Mouse (Mus musculus): ENCODE data around the gene Col6a3.

Col6a3 gene

DNA sequence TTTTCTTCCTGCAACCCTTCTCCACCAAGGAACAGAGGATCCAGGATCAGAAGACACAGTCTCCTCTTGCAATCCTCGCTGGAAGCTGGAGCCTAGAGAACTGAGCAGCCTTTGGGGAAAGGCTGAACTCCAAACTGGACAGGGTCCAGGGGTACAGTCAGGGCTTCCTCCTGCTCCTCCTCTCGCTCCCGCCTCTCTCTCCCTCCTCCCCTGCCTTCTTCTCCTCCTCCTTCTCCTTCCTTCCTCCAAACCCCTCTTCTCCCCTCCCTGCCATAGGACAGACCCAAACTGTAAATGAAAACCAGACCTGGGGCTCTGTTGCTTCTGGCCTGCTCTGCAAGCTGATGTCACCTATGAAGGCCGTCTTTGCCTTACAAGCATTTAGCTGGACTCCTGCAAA lies at the start of gene Col6a3:
TSS of gene Col6a3 (minus strand) at position 136 of the 400 bp plus-strand sequence.
- no peak for DNase-seq

DNA sequence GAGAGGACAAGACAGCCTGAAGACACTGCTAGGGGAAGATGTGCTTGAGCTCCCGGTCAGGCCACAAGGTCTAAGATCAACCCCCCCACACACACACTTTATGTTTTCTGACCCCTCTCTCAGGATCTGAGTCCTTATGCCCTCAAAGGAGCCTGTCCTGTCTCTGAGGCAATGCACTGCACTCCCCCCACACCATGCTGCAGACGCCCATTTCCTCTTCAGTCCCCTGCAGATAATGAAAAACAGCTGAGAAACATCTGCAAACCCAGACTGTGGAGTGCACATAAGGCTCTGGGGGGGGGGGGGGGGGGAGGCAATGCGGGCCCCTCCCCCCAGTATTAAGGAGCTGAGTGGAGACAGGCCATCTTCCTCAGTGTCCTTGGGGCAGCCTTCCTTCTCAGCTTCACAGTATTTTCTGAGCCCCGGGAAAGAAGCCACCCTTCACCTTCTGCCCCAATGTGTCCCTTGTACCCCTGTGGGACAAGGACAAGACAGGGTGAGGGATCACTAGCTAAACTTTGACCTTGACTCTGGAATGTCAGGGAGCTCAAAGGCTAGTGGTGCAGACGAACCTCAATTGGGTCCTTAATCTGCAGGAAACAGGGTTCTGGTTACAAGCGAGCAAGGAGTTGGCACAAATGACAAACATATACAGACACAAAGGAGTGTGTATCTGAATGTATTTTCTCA lies 42.1 kb upstream of the Col6a3 start:
- DNase-seq, result no peak

DNA sequence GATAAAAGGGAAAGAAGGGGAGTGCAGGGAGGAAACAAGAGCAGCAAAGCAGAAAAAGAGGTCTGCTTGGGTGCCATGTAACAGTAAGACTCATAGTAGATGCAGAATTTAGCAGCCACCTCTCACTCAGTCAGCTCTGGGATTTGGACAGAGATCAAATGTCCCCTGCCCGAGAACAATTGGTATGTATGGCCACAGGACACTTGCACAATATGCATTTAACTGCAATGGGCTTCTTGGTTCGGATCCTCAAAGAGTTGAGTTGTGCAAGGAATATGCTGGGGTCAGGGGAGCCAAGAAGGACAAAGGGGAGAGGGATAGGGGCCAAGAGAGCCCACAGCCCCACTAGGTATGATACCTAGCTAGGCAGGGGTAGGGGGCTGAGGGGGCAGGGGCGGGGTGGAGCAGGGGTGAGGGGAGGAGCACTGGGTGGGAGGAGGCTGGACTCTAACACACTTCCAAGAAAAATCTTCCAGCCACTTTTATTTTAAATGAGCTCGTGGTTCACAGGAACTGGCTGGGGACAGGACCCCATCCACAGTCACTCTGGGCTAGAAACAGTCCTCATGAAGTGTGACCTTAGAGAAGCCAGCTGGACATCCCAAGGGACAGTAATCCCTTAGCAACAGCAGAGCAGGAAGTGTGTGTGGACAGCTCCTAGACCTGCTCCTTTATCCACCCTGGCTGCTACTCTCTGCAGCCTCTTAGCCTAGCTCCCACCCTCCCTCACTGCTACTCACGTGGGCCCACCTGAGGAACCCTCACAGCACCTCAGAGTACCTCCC lies 32.9 kb upstream of the Col6a3 start:
- no peak for DNase-seq

DNA sequence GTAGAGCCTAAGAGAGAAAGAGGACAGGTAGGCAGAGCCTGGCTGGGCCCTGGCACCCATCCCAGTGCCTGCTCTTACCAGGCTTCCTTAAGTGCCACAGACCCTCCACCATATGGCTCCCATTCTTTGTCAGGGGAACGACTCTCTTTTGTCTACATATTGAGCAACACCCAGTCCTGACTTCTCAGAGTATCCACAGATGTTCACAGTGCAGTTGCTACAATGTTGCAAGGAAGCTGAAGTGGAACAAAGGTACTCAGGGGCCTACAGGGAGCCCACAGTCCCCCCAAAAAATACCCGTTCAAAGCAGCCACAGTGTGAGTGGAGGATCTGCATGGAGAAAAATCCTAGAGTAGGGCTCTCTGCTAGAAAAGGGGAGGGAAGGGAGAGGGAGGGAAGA lies 32.2 kb upstream of the Col6a3 start:
- DNase-seq, result no peak

DNA sequence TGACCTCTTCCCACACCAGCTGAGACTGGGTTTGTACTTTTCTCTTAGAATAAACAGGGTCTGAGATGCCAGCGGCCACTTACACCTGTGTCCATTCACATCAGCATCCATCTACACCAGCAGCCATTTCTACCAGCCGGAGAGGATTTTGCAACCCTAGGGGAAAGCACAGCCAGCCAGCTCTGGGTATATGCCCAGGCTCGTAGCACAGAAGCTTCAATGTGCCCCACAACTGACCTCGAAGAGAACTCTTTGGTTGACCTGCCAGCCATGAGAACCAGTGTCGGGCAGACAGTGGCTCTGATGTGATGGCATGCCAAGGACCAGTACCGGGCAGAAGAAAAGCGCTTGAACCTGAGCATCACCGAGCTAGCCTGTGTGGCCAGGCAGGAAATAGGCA lies 31.6 kb upstream of the Col6a3 start:
- DNase-seq, result no peak

DNA sequence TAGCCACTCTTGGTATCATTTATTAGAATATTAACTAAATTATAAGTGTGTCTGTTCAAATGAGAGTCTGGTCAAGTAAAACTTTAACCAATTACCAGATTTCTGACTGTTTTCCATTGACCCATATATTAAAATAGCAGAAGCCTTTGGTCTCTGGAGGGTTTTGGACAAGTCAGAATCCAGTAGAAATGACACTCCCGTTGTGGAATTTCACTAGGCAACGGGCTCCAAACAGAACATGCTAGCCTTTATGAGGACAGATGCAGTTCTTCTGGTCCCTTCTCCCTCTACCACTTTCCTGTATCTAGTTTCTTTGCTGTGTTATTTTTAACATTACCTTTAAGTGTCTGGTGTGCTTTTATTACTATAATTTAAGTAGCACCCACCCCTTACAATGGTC lies 26.8 kb upstream of the Col6a3 start:
- no peak for DNase-seq

DNA sequence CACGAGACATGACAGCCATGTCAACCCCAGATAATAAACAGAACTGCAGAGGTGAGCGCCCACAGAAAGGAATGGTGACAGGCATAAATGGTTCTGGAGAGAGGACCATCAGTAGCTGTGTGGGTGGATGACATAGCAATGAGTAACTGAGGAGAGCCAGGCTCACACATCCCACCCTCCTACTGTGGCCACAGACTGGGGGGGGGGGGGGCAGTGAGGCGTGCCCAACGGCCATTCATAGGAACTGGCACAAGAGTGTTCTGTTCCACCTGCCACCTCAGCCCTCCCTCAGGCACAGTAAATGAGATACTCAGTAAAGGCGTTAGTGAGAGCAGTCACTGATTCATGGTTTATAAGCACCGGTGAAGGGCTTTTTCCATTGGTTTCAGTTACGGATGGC lies 23.0 kb upstream of the Col6a3 start:
- no peak for DNase-seq

DNA sequence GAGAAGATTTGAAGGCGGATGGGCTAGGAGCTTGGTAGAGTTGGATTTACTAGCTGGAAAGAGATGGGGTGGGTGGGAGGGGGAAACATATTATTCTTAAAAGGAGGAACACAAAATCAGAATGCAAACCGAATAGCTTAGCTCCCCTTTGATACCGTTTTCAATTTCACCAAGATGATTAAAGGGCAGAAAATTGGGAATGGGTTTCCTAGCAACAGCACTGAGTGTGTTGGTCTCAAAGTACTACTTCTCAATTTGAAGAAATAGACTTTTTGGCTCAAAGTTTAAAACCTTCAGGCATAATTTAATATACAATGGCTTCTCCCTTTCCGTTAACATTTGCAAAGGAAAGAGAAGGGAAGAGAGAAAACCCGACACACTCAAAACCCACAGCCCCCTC lies 12.1 kb upstream of the Col6a3 start:
- no peak for DNase-seq

DNA sequence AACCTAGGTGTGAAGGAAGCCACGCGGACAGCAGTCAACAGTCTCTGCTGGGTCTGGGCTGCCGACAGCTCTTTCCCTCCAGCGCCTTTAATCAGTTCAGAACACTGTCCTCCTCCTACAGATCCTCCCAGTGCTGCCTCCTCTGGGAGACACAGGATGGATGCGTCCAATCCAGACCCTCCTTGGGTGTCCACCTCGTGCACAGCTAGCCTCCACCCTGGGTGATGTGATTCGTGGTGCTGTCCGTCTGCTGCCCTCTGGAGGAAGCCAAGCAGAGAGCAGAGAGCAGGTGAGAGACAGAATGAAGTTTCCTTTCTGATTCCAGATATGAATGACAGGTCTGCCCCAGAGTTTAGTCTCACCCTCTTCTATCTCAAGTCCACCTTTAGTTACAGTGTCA lies 6.1 kb upstream of the Col6a3 start:
- no peak for DNase-seq

DNA sequence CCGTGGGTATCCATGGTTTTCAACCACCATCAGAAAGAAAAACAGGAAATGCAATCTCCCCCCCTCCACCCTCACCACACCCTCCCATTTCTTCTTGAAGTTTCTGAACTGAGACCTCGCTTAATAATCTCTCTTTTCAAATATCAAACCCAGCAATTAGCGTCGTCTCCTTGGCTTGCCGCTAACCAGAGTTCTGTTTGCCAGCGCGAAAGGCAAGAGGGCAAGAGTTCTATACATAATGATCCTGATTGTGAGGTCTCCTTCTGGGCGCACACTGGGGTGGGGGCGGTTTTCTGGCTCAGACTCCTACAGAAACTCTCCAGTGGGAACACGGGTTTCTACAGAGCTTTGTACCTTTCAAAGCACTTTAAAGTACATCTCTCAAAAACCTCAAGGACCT lies 1.4 kb upstream of the Col6a3 start:
- DNase-seq, result no peak

DNA sequence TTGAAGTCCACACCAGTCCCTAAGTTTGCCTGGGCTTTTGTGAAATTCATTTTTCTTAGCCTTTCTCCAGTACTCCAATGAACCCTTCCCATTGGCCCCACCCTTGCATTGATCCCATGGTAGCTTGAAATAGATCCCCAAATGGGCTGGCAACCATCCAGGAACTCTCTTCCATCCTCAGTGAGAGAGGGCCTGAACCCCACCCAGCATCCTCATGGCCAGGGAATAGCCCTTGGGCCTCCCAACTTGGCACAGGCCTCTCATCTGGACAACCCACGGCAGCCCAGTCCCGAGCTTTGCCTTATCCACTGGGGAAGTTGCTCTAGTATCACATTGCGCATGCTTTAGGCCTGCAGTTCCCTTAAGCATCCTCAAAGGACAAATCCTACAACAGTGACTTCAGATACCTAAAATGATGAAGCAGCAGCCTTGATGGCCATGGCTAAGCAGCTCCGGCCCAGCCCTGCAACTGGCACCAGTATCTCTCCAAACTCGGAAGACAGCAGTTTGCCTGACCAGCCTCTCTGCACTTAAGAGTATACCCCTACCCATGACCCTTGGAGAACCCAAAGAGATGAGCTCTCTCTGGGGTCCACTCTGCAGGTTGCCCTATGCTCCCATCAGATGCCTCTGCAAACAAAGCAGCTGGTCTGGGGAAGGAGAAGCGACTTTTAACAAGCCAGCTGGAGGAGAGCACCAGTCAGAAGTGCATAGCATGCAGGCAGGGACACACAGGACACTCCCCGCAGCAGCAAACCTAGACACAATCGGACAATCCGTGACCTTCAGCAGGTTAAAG lies 783 bp downstream of the Col6a3 start:
- DNase-seq, result no peak

DNA sequence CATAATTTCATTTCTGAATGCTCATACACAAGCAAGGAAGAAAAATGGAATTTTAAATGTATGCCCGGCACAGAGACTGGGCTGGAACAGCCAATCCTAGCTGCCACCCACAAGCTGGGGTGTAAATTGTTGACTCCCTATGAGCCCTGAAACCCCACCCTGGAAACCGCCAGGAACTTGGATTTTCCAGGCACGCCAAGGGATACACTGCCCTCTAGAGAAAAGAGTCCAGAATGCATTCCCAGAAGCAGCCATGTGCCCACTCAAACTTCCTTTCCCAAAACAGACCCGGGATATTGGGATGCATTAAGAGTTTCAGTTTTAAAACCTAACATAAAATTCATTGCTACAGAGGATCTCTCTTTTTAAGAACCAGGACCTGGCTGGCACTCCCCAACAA lies 3.5 kb downstream of the Col6a3 start:
- no peak for DNase-seq

DNA sequence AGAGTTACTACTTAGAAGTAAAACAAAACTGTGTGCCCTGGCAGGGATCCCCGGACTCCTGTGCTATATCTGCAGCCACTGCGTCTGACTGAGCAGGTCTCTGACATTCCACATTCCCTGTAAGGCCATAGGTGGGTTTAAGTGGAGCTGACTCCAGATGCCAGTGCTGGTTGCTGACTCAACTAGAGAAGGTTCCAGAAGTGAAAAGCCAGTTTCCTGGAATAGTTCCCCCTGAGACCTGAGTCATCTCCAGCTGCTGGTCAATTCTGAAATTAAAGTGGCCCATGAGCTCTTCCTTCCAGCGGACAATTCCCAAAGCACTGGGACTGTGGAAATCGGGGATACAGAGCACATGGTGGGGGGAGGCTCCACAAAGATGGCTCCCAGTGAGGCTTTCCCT lies 5.1 kb downstream of the Col6a3 start:
- DNase-seq, result no peak

DNA sequence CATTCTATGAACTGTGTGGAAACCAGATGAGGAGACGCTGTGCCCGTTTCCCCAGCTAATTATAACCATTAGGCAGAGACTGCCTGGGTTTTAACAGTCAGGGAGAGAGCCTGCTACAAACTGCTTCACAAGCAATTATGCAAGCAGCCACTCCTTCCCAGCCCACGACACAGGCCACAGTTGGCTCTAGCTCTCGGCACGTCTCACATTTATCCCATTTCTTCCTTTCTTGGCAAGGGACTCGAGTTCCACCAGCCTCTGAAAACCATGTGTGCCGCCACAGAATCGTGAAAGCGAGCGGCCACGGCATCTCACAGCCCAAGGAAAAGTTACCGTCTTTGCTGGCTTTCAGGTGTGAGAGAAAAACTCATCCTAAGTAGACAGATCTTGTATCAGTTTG lies 5.5 kb downstream of the Col6a3 start:
- no peak for DNase-seq

DNA sequence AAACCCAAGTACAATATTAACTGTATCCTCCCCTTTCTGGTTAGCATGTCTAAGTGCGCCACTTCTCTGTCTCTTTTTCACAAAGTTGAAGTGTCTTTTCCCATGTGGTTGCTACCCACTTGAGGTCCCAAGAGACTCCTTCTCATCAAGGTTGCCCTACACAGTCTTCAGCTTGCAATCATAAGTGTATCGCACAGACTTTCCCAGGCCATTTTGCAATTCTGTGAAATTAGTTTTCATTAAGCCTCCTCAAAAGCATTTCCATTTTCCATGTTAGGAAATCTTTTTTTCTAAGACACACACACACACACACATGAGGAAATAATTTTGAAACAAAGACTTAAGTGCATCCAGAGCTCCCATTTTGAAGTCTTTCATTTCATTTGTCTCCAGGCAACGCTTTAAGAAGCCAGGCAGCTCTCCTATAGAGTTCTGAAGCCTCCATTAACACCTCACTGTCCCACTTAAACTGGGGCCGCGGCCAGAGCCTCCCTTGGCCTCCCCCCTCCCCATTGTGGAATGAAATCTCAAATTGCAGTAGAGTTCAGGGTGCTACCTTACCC lies 7.5 kb downstream of the Col6a3 start:
- DNase-seq, result no peak

DNA sequence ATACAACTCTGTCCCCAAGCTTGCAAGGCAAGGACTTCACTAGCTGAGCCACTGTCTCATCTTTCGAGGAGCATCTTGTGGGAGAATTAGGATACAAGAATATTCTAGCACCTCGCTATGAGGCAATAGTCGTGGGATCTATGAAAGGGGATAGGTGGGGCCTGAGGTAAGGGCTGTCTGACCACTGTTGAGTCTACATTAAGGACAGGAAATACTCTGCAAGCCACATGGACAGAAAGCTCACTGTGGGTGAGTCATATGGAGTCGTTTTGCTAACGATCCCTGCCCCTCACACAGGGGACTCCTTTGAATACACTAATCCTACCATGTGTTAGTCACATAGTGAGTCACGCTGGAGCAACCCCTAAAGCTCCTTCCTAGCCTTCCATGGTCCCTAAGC lies 9.1 kb downstream of the Col6a3 start:
- no peak for DNase-seq

DNA sequence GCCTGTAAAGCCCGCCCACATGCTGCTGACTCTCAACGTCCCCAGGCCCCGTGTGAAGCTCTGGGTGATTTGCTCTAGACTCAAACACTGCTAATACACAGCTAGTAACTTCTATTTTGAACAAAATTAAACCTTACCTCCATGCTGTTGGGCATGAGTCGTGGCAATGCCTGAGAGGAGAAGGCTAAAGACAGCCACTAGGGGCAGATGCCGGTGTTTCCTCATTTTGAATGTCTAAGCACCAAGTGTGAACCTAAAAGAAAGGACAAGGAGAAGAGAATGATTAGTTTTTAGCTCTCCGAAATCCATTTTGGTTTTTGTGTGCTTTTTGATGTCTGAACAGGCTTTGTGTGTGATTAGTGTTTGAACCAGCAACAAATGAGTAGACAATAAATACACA lies 13.8 kb downstream of the Col6a3 start:
- no peak for DNase-seq

DNA sequence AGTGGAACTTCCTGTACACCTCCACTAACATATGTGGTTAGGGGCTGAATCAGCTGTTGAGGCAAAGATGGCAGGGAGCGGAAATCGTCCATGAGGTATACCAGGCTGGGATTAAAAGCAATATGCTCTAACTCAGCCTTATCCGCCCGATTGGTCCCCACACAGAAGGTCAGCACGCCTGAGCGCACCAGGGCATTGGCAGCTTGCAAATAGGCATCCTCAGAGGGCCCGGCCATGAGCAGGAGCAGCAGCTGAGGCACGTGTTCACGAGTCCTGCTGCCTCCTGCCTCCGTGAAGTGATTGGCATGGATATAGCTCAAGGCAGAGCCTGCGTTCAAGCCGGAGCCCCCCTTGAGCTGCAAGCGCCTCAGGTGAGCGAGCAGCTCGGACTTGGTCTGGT lies 30.5 kb downstream of the Col6a3 start:
- no peak for DNase-seq

DNA sequence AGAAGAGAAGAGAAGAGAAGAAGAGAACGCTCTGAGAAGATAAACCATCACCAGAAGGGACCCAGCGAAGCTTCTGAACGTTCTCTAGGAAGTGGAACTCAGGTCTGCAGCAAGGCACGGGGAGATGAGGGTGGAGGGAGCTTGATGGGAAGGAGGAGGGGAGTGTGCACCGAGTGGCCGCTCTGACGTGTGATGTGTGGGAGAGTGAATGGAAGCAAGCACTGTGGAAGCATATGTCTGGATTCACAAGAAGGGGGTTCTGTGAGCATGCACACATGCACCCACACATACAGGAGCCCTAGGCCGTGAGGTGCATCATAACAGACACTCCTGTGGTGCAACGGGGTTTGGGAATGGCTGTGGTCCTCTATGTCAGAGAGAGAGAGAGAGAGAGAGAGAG lies 34.8 kb downstream of the Col6a3 start:
- no peak for DNase-seq

DNA sequence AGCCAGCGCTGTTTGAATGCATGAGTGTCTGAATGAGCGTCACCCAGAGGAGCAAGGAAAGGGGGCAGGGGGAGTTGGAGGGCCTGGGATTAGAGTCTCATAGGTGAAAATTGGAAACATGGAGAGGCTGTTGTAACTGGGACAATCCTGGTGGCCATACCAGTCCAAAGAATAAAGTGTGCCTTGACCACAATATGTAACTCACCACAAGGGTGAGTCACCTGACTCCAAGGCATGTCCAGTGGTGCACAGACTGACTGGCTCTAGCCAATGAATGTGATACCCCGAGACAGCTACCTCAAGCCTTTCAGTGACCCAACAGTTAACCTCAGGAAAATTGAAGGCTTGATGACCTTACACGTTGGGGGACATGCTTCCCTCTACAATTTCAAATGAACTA lies 40.7 kb downstream of the Col6a3 start:
- no peak for DNase-seq

DNA sequence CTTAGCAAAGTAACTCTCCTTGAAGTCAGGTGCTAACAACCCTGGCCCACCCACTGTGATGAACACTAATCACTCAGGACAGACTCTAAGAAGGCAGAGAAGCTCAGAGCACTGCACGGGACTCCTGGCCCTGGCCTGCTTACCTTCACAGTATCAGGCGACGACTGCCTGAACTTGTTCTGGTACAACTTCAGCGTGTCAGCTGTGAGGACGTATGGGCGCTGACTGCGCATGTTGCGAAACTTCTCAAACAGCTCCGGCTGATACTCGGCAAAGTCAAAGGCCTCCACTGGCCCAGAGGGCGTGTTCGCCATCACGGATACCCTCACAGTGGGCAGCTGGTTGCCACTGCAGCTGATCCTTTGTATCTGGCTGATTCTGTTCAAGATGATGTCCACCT lies 42.7 kb downstream of the Col6a3 start:
- no peak for DNase-seq

DNA sequence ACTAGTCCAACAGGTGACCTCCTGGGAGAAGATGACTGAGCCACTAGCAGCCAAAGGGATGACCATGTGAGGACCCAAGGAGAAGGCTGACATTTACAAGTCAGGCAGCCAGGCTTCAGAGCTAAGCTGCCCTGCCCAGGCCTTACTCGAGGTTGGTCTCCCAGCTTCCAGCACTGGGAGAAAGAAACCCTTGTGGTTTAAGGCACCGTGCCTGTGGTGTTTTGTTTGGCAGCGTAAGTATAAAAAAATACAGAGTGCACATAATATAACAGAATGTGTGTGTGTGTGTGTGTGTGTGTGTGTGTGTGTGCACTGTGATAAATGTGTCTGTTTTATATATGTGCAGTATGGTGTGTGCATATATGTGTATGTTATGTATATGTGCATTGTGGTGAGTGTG lies 43.3 kb downstream of the Col6a3 start:
- DNase-seq, result no peak

DNA sequence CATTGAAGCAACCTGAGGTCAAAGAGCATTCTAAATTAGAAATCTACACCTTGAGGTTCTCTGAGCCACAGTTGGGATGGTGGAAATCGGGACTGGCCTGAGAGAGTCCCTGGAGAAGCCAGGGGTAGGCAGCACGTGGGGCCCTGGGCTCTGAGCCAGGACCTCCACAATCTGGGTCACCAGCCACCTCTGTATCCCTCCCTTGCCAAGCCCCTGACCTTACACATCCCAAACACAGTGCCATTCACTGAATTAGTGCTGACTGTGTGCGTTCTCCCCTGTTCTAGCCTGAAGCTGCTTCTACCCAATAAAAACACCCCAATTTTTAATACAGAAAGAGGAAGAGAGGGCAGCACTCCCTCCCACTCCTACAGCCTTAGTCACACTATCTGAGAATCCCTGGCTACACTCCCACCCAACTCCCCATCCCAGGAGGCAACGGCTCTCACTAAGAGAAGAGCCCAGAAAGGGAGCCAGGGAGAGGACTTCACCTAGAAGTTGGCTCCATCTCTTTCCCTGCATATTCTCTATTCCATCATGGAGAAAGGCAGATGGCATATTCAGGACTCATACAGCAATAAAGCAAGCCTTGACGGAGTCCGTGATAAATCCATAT lies 46.4 kb downstream of the Col6a3 start:
- DNase-seq, result peak; percentile 10
